Comparison of ENCODE assay signal across 23 mouse cellular contexts in the genomic region with DNA sequence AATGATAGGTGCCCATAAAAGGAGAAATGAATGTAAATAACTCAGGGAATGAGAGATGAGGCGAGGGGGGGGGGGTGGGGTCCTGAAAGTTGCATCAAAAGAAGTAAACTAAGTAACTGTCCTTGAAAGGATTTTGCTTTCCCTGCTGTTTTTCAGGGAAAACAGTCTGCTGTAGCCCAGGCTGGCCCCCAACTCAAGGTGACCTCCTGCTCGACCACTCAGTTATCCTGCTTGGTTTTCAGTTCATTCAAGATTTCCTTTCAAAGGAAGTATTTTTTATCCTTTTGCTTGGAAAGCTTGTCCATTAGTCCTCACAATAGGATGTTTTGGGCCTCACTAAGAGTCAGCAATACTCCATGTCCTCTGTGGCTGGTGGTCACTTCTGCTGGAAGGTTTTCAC.
DNase-seq lines count a peak whose midpoint lies in the region; ATAC-seq and TF ChIP-seq lines count a peak whose summit lies in the region.
"Had no signal": no experiment of that assay in that cellular context is flagged by ENCODE, and none has a peak within 500 bp of the region (broad histone marks: within the 10 kb centered on the region; RNA-seq: fewer than 3 reads in every experiment).

No protein-coding gene starts in this region.

- H3K27me3 ChIP-seq in heart, embryonic 15.5 days, result no peaks in the 10 kb centered on the region
- no peaks in the 10 kb centered on the region for H3K27me3 ChIP-seq in midbrain, embryonic 15.5 days (replicated peaks)
- H3K27me3 ChIP-seq: hindbrain, embryonic 15.5 days; limb, embryonic 13.5 days; liver, embryonic 12.5 days; neural tube, embryonic 12.5 days had no signal

- no peak overlapping the region for H3K4me3 ChIP-seq in heart, embryonic 15.5 days
- no peak overlapping the region for H3K4me3 ChIP-seq in left cerebral cortex, adult 2 months
- no peak overlapping the region for H3K4me3 ChIP-seq in midbrain, embryonic 15.5 days
- H3K4me3 ChIP-seq: embryonic facial prominence, embryonic 10.5 days; gastrocnemius, adult 2 months; hindbrain, embryonic 15.5 days; limb, embryonic 13.5 days; liver, embryonic 12.5 days; neural tube, embryonic 12.5 days had no signal

- peaks cover 22% of the 10 kb centered on the region for H3K4me1 ChIP-seq in heart, embryonic 15.5 days (replicated peaks)
- peaks cover 21% of the 10 kb centered on the region for H3K4me1 ChIP-seq in midbrain, embryonic 15.5 days
- H3K4me1 ChIP-seq: limb, embryonic 13.5 days; liver, embryonic 12.5 days had no signal

- DNase-seq in heart, adult 11 months, result peak; percentile 62
- DNase-seq in heart, postnatal 14 days, result no peak
- DNase-seq in heart, postnatal 36 days, result no peak
- no peak for DNase-seq in left cerebral cortex, adult 2 months (ENCODE audit: extremely low spot score in 1 of 2, low spot score in 2 of 2)
- DNase-seq in left cerebral cortex, postnatal 36 days (ENCODE audit: low spot score in 2 of 2), result no peak
- DNase-seq in cerebellum, postnatal 36 days, result no peak
- DNase-seq: adrenal gland, postnatal 36 days; cerebellum, adult 9-10 months; gastrocnemius, adult 2 months; kidney, adult 9 months; kidney, postnatal 14 days; layer of hippocampus, postnatal 36 days; lung, postnatal 14 days; retina, postnatal 1 day; spleen, adult 18-20 months had no signal

- H3K9me3 ChIP-seq in heart, embryonic 15.5 days (replicated peaks), result no peaks in the 10 kb centered on the region
- H3K9me3 ChIP-seq in midbrain, embryonic 15.5 days, result no peaks in the 10 kb centered on the region
- H3K9me3 ChIP-seq: embryonic facial prominence, embryonic 10.5 days; hindbrain, embryonic 15.5 days; limb, embryonic 13.5 days; liver, embryonic 12.5 days; neural tube, embryonic 12.5 days had no signal

- H3K27ac ChIP-seq in heart, embryonic 15.5 days, result peak overlapping the region; percentile 16; the same call in 1 of the 2 replicates
- peak overlapping the region; percentile 92 for H3K27ac ChIP-seq in left cerebral cortex, adult 2 months
- peak overlapping the region; percentile 65 for H3K27ac ChIP-seq in midbrain, embryonic 15.5 days
- H3K27ac ChIP-seq: embryonic facial prominence, embryonic 10.5 days; limb, embryonic 13.5 days; liver, embryonic 12.5 days; neural tube, embryonic 12.5 days had no signal

- no peak for TF ChIP-seq CTCF in left cerebral cortex, adult 2 months (IDR thresholded peaks at IDR 0.05)

- H3K4me2 ChIP-seq in heart, embryonic 15.5 days, result no peak overlapping the region
- H3K4me2 ChIP-seq in midbrain, embryonic 15.5 days, result no peak overlapping the region
- H3K4me2 ChIP-seq: hindbrain, embryonic 15.5 days; limb, embryonic 13.5 days; liver, embryonic 12.5 days; neural tube, embryonic 12.5 days had no signal

- no peaks in the 10 kb centered on the region for H3K36me3 ChIP-seq in heart, embryonic 15.5 days
- H3K36me3 ChIP-seq in midbrain, embryonic 15.5 days (replicated peaks), result no peaks in the 10 kb centered on the region
- H3K36me3 ChIP-seq: embryonic facial prominence, embryonic 10.5 days; hindbrain, embryonic 15.5 days; limb, embryonic 13.5 days; liver, embryonic 12.5 days; neural tube, embryonic 12.5 days had no signal

- no peak overlapping the region for H3K9ac ChIP-seq in heart, embryonic 15.5 days
- no peak overlapping the region for H3K9ac ChIP-seq in midbrain, embryonic 15.5 days
- H3K9ac ChIP-seq: hindbrain, embryonic 15.5 days; limb, embryonic 13.5 days; liver, embryonic 12.5 days; neural tube, embryonic 12.5 days had no signal

- intact Hi-C loops in heart, postnatal 14 days (cut with DNase I), result loop anchor here (5.0 to 10.0 kb wide), 2 partner anchors 125 to 413 kb away; no protein-coding TSS in a partner anchor
- intact Hi-C loops in heart, postnatal 36 days (cut with DNase I), result loop anchor here (2.0 to 5.0 kb wide), 4 partner anchors 25 to 413 kb away; no protein-coding TSS in a partner anchor
- intact Hi-C loops in left cerebral cortex, adult 2 months (cut with DNase I), result loop anchor here (2.0 kb wide), 1 partner anchor 25 kb away; no protein-coding TSS in a partner anchor
- intact Hi-C loops in left cerebral cortex, postnatal 36 days (cut with DNase I), result no loop called here

- 70% methylated on average over 2 of the region's 2 CpGs for WGBS in heart, embryonic 15.5 days
- WGBS in midbrain, embryonic 15.5 days, result 70% methylated on average over 2 of the region's 2 CpGs

- no peak for ATAC-seq in heart, embryonic 15.5 days (replicated peaks; ENCODE audit: insufficient number of reproducible peaks, insufficient read depth, low FRiP score, low read depth)
- ATAC-seq in midbrain, embryonic 15.5 days (replicated peaks), result no peak
- ATAC-seq: CD4-positive, CD25-positive, alpha-beta regulatory T cell, adult 4 months; liver, embryonic 12.5 days had no signal

Comparison
In these comparisons a context has a peak if more than half of its experiments do, and no peak if none do; other contexts are left out.
1. H3K27ac ChIP-seq: peak in every context shown above with its lines; median percentile 92 in left cerebral cortex, adult 2 months; 65 in midbrain, embryonic 15.5 days; 16 in heart, embryonic 15.5 days.